Mouse (Mus musculus): ENCODE results near the gene Tle3. TPM values are rescaled to one million over a fixed set of nuclear protein-coding genes. Genes with fewer than 3 reads are reported as not detected.

The Tle3 gene
- polyA plus RNA-seq, 1 experiment from 2014 or later: 48.7 TPM

GRCm38 (mm10) chr9:61455861-61456261 lies 83.7 kb downstream of the Tle3 start:
- Histone ChIP-seq H3K4me1 (peaks cover 25% of the 10 kb centered on the region), H3K27ac (replicated peaks) (no peak overlapping the region), H3K9me3 (replicated peaks) (no peaks in the 10 kb centered on the region), H3K27me3 (ENCODE audit: low read depth, poor library complexity, severe bottlenecking) (peaks cover 48% of the 10 kb centered on the region), H3K4me3 (no peak overlapping the region), H3K36me3 (no peaks in the 10 kb centered on the region)
- 84% methylated on average over 6 of the region's 6 CpGs for WGBS
- no peak for DNase-seq (ENCODE audit: low spot score)

- no peak for DNase-seq (ENCODE audit: low spot score)
- H3K27me3 ChIP-seq (ENCODE audit: low read depth, poor library complexity, severe bottlenecking): peaks cover 55% of the 10 kb centered on the region
- WGBS: 67% methylated on average over 5 of the region's 5 CpGs
- H3K36me3 ChIP-seq: no peaks in the 10 kb centered on the region
- H3K4me1 ChIP-seq: peaks cover 32% of the 10 kb centered on the region
- no peak overlapping the region for H3K4me3 ChIP-seq
- H3K9me3 ChIP-seq (replicated peaks): no peaks in the 10 kb centered on the region
- no peak overlapping the region; the same call in 1 of the 2 replicates for H3K27ac ChIP-seq (replicated peaks)
These were observed 84.4 kb downstream of the Tle3 start for GRCm38 (mm10) chr9:61456441-61457161.

GRCm38 (mm10) chr9:61457162-61457523 lies 85.0 kb downstream of the Tle3 start:
- Histone ChIP-seq H3K4me3 (no peak overlapping the region), H3K9me3 (replicated peaks) (no peaks in the 10 kb centered on the region), H3K27me3 (ENCODE audit: low read depth, poor library complexity, severe bottlenecking) (peaks cover 55% of the 10 kb centered on the region), H3K36me3 (no peaks in the 10 kb centered on the region), H3K4me1 (peaks cover 38% of the 10 kb centered on the region), H3K27ac (replicated peaks) (no peak overlapping the region)
- WGBS: 47% methylated on average over 10 of the region's 10 CpGs
- DNase-seq (ENCODE audit: low spot score): no peak

GRCm38 (mm10) chr9:61461859-61462258 lies 89.7 kb downstream of the Tle3 start:
- peaks cover 35% of the 10 kb centered on the region for H3K4me1 ChIP-seq
- peaks cover 11% of the 10 kb centered on the region; the same call in 1 of the 2 replicates for H3K9me3 ChIP-seq (replicated peaks)
- H3K4me3 ChIP-seq: no peak overlapping the region
- no peaks in the 10 kb centered on the region for H3K36me3 ChIP-seq
- H3K27me3 ChIP-seq (ENCODE audit: low read depth, poor library complexity, severe bottlenecking): peaks cover 54% of the 10 kb centered on the region
- H3K27ac ChIP-seq (replicated peaks): no peak overlapping the region
- no peak for DNase-seq (ENCODE audit: low spot score)
- WGBS: 43% methylated on average over 4 of the region's 4 CpGs

- DNase-seq (ENCODE audit: low spot score): no peak
- Histone ChIP-seq H3K9me3 (replicated peaks) (peaks cover 11% of the 10 kb centered on the region; the same call in 1 of the 2 replicates), H3K27me3 (ENCODE audit: low read depth, poor library complexity, severe bottlenecking) (peaks cover 13% of the 10 kb centered on the region; the same call in 1 of the 2 replicates), H3K4me1 (peaks cover 47% of the 10 kb centered on the region), H3K4me3 (no peak overlapping the region), H3K27ac (replicated peaks) (peak overlapping the region; percentile 82; the same call in 1 of the 2 replicates), H3K36me3 (no peaks in the 10 kb centered on the region)
- 91% methylated on average over 3 of the region's 3 CpGs for WGBS
These were observed 95.3 kb downstream of the Tle3 start for GRCm38 (mm10) chr9:61467436-61467835.

All from midbrain, embryonic 10.5 days (tissue).